Mouse (Mus musculus) stomach, postnatal 0 days (tissue): ENCODE results near the gene Crb1.

ENCODE experiments used
- CTCF ChIP-seq: IDR thresholded peaks from 2 replicates; pipeline ENCODE4 v1.5.1; 2016; ENCODE audit warnings: antibody characterized with exemption, low read depth, mild to moderate bottlenecking, moderate library complexity
- EP300 ChIP-seq: optimal IDR thresholded peaks from 2 replicates; pipeline ENCODE3; 2016; ENCODE audit warnings: antibody characterized with exemption

GRCm38 (mm10) chr1:139379621-139379984, 2.7 kb upstream of the Crb1 start:
- no peak for TF ChIP-seq EP300
- TF ChIP-seq CTCF, result no peak
